Comparison of ENCODE assay signal across 8 mouse cellular contexts in the genomic region with DNA sequence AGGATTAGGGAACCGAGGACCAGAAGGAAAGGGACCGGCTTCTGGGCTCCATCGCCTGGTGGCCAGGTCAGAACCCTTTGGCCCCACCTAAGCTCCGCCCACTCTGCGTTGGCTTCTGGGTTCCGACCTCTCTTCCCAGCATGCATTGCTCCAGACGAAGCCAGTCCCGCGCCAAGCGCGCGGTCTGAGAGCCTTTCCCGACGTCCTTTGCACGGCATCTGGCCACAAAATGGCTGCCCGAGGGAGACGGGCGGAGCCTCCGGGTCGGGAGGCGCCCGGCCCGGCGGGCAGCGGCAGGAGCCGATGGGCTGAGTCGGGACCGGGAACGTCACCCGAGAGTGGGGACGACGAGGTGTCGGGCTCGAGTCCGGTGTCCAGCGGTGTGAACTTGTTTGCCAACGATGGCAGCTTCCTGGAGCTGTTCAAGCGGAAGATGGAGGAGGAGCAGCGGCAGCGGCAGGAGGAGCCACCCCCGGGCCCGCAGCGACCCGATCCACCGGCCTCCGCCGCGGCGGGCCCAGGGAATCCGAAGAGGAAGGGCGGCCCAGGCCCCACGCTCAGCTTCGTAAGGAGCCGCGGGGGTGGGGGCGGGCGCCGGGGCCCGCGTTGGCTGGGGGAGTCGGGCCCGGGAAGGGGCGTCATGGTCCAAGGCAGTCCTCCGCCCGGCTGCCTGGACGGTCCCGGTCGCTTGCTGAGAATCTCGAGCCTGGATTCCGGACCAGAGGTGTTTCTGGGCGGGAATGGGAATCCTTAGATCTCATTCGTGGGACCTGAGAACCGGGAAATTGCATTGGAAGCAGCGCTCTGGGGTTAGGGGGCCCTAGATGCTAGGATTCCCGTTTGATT. TPM values are rescaled to one million over a fixed set of nuclear protein-coding genes. Genes with fewer than 3 reads are reported as not detected.
DNase-seq lines count a peak whose midpoint lies in the region; ATAC-seq and TF ChIP-seq lines count a peak whose summit lies in the region.

A gene (plus strand): TSS at position 154 of the 846 bp plus-strand sequence.

- peak; percentile 78 for ATAC-seq in forebrain, embryonic 16.5 days
- peak; percentile 79 for ATAC-seq in lung, embryonic 14.5 days (ENCODE audit: insufficient read depth)

- WGBS in forebrain, embryonic 16.5 days = under 1% methylated on average over 70 of the region's 75 CpGs
- under 1% methylated on average over 70 of the region's 75 CpGs for WGBS in lung, embryonic 14.5 days
- WGBS in olfactory bulb, adult 2 months = under 1% methylated on average over 74 of the region's 75 CpGs
- WGBS in thymus, adult 2 months = under 1% methylated on average over 74 of the region's 75 CpGs

- TF ChIP-seq CTCF in layer of hippocampus, adult 2 months (conservative IDR thresholded peaks at IDR 0.05) = 0 out of 2 replicates have a peak, but pooled peaks have one; percentile 12
- TF ChIP-seq CTCF in lung, embryonic 14.5 days (IDR thresholded peaks at IDR 0.05; ENCODE audit: low read depth) = no peak
- TF ChIP-seq CTCF in olfactory bulb, adult 2 months (IDR thresholded peaks at IDR 0.05; ENCODE audit: insufficient read depth, low read depth, low read length) = peak; percentile 22; the same call in 1 of the 2 replicates
- 0 out of 2 replicates have a peak, but pooled peaks have one; percentile 52 for TF ChIP-seq CTCF in thymus, adult 2 months (IDR thresholded peaks at IDR 0.05; ENCODE audit: borderline replicate concordance, control insufficient read depth, extremely low read depth, insufficient read depth, low read length, poor library complexity)

- H3K9ac ChIP-seq in ES-E14 (ENCODE audit: insufficient read depth, low read depth, low read length, poor library complexity, severe bottlenecking) = peak within 1 kb of the TSS; percentile 96
- peak within 1 kb of the TSS; percentile 99 for H3K9ac ChIP-seq in forebrain, embryonic 16.5 days (replicated peaks; ENCODE audit: low read depth, low read length)
- peak within 1 kb of the TSS; percentile 99 for H3K9ac ChIP-seq in lung, embryonic 14.5 days

- intact Hi-C loops in heart, postnatal 36 days (cut with DNase I) = loop anchor here (5.0 kb wide), 1 partner anchor 50 kb away; a partner anchor contains a TSS

- peaks cover 3 to 12% of the 10 kb centered on the region in 2 experiments for H3K4me1 ChIP-seq in ES-E14 (ENCODE audit: control insufficient read depth in 2 of 2, insufficient read depth in 2 of 2, low read length in 2 of 2, poor library complexity in 1 of 2)
- H3K4me1 ChIP-seq in forebrain, embryonic 16.5 days (replicated peaks; ENCODE audit: control insufficient read depth, insufficient read depth, low read length) = peaks cover 39% of the 10 kb centered on the region
- peaks cover 19% of the 10 kb centered on the region for H3K4me1 ChIP-seq in lung, embryonic 14.5 days (ENCODE audit: insufficient read depth)
- peaks cover 13% of the 10 kb centered on the region for H3K4me1 ChIP-seq in olfactory bulb, adult 2 months (ENCODE audit: control insufficient read depth, insufficient read depth, low read length)
- H3K4me1 ChIP-seq in thymus, adult 2 months (replicated peaks; ENCODE audit: control insufficient read depth, insufficient read depth, low read length) = peaks cover 23% of the 10 kb centered on the region

- peak within 1 kb of the TSS; percentile 88 to 97 for H3K4me3 ChIP-seq in ES-E14 (ENCODE audit: insufficient read depth in 1 of 2, low read depth in 1 of 2, low read length in 2 of 2, poor library complexity in 1 of 2, severe bottlenecking in 1 of 2)
- peak within 1 kb of the TSS; percentile 95 for H3K4me3 ChIP-seq in forebrain, embryonic 16.5 days (replicated peaks; ENCODE audit: low read length)
- H3K4me3 ChIP-seq in layer of hippocampus, adult 2 months = peak within 1 kb of the TSS; percentile 98
- peak within 1 kb of the TSS; percentile 100 for H3K4me3 ChIP-seq in lung, embryonic 14.5 days (ENCODE audit: low read depth, low read length)
- H3K4me3 ChIP-seq in olfactory bulb, adult 2 months (ENCODE audit: insufficient read depth, low read depth, low read length) = peak within 1 kb of the TSS; percentile 96
- peak within 1 kb of the TSS; percentile 82 for H3K4me3 ChIP-seq in thymus, adult 2 months (ENCODE audit: control insufficient read depth, insufficient read depth, low read length)

- H3K27me3 ChIP-seq in forebrain, embryonic 16.5 days (replicated peaks; ENCODE audit: control insufficient read depth, insufficient read depth, low read length) = no peaks in the 10 kb centered on the region
- no peaks in the 10 kb centered on the region for H3K27me3 ChIP-seq in lung, embryonic 14.5 days (ENCODE audit: insufficient read depth, low read length)
- no peaks in the 10 kb centered on the region for H3K27me3 ChIP-seq in thymus, adult 2 months (ENCODE audit: control insufficient read depth, insufficient read depth, low read length)

- H3K36me3 ChIP-seq in ES-E14 (ENCODE audit: control insufficient read depth, insufficient read depth, low read length, poor library complexity, severe bottlenecking) = peaks cover 42% of the 10 kb centered on the region
- H3K36me3 ChIP-seq in forebrain, embryonic 16.5 days (ENCODE audit: control insufficient read depth, insufficient read depth) = peaks cover 14% of the 10 kb centered on the region
- peaks cover 49% of the 10 kb centered on the region for H3K36me3 ChIP-seq in lung, embryonic 14.5 days (ENCODE audit: insufficient read depth)
- H3K36me3 ChIP-seq in thymus, adult 2 months (ENCODE audit: control insufficient read depth, insufficient read depth, low read length) = peaks cover 23% of the 10 kb centered on the region

- peak; percentile 98 for DNase-seq in ES-E14 (ENCODE audit: low read depth, low spot score)
- peak; percentile 97 for DNase-seq in cerebellum, adult 11-12 months
- peak; percentile 97 to 98 for DNase-seq in heart, postnatal 36 days
- DNase-seq in layer of hippocampus, adult 2 months (ENCODE audit: low spot score in 2 of 2) = peak; percentile 95 to 97
- DNase-seq in lung, embryonic 14.5 days = peak; percentile 99
- DNase-seq in thymus, adult 2 months = peak; percentile 95

- peak within 1 kb of the TSS; percentile 83 for H3K27ac ChIP-seq in ES-E14 (ENCODE audit: insufficient read depth, low read depth, low read length, poor library complexity, severe bottlenecking)
- H3K27ac ChIP-seq in forebrain, embryonic 16.5 days (ENCODE audit: low read length) = peak within 1 kb of the TSS; percentile 86
- peak within 1 kb of the TSS; percentile 99 for H3K27ac ChIP-seq in layer of hippocampus, adult 2 months
- peak within 1 kb of the TSS; percentile 91 for H3K27ac ChIP-seq in lung, embryonic 14.5 days (ENCODE audit: low read depth)
- peak within 1 kb of the TSS; percentile 95 for H3K27ac ChIP-seq in olfactory bulb, adult 2 months (ENCODE audit: insufficient read depth, low read depth, low read length)
- peak within 1 kb of the TSS; percentile 54; the same call in 1 of the 2 replicates for H3K27ac ChIP-seq in thymus, adult 2 months (ENCODE audit: control insufficient read depth, insufficient read depth, low read length)

- TF ChIP-seq POLR2A in olfactory bulb, adult 2 months (IDR thresholded peaks at IDR 0.05; ENCODE audit: insufficient read depth, low read depth, low read length) = peak; percentile 97
- peak; percentile 98 for TF ChIP-seq POLR2A in thymus, adult 2 months (IDR thresholded peaks at IDR 0.05; ENCODE audit: control insufficient read depth, extremely low read depth, insufficient read depth, low read length, poor library complexity)

- no peaks in the 10 kb centered on the region for H3K9me3 ChIP-seq in ES-E14 (ENCODE audit: control insufficient read depth, insufficient read depth, low read depth, low read length)
- H3K9me3 ChIP-seq in forebrain, embryonic 16.5 days (ENCODE audit: control insufficient read depth, low read length) = no peaks in the 10 kb centered on the region
- no peaks in the 10 kb centered on the region for H3K9me3 ChIP-seq in lung, embryonic 14.5 days (ENCODE audit: low read depth, low read length)

- peak within 1 kb of the TSS; percentile 90 for H3K4me2 ChIP-seq in forebrain, embryonic 16.5 days (ENCODE audit: low read length)
- H3K4me2 ChIP-seq in lung, embryonic 14.5 days = peak within 1 kb of the TSS; percentile 70

- in situ Hi-C loops in ES-E14 (cut with MboI; ENCODE audit: low sequenced_read_pairs in 2 of 2, unreplicated experiment in 2 of 2) = no loop called here

TF ChIP-seq in ES-E14, 5 proteins besides CTCF, POLR2A, EP300 and RAD21:
- TF ChIP-seq MAFK (IDR thresholded peaks at IDR 0.05; ENCODE audit: insufficient read depth, low read depth, low read length) (no peak), HCFC1 (IDR thresholded peaks at IDR 0.05; ENCODE audit: borderline replicate concordance, insufficient read depth, low read length) (peak; percentile 73; the same call in 1 of the 2 replicates)

RNA-seq across cellular contexts. Expression of the gene that starts here (rescaled TPM):
- total RNA-seq in ES-E14 (2012; rRNA removed) = 161 and 181 TPM in 2 replicates
- polyA plus RNA-seq in forebrain, embryonic 16.5 days (2015; fragmentation: Nextera tagmentation; extraction: Ambion mirVana) = 108 and 110 TPM in 2 replicates
- total RNA-seq in heart, postnatal 36 days (2021) = 10 to 100 TPM; 80.7 to 84.2 TPM
- 100 to 1,000 TPM; 125 to 136 TPM for total RNA-seq in layer of hippocampus, adult 2 months (2021)
- 153 and 156 TPM in 2 replicates for polyA plus RNA-seq in lung, embryonic 14.5 days (2014; fragmentation: Nextera tagmentation; extraction: Ambion mirVana)
- polyA plus RNA-seq in olfactory bulb, adult 2 months (2012; ENCODE audit: insufficient read depth, insufficient read length, low replicate concordance, missing spikeins) = not detected in 2 replicates
- polyA plus RNA-seq in thymus, adult 2 months (2012; rRNA removed) = 172 and 173 TPM in 2 replicates

Comparison
In these comparisons a context has a peak if more than half of its experiments do, and no peak if none do; other contexts are left out.
1. Peak in every context shown above with its lines: DNase-seq, ATAC-seq, H3K4me3 ChIP-seq and H3K27ac ChIP-seq.